Mouse (Mus musculus) intestine, embryonic 15.5 days (tissue): ENCODE measurements around the gene Fam114a1. TPM values are rescaled to one million over a fixed set of nuclear protein-coding genes. Genes with fewer than 3 reads are reported as not detected.
A peak's percentile ranks its signal among the peaks of the same experiment; 100 is the strongest.

Experiments
- microRNA counts: library from miRNA; unstranded; fragments of <30 nt; microRNA quantifications from one replicate; lab custom pipeline; 2016
- polyA plus RNA-seq: library from polyadenylated mRNA; unstranded; fragments of >200 nt; fragmentation: Nextera tagmentation; extraction: Ambion mirVana; gene quantifications from 2 replicates; pipeline ENCODE4 v1.2.1, GENCODE M21; 2015

The Fam114a1 gene
- polyA plus RNA-seq, 1 experiment from 2014 or later: 40.2 TPM

MicroRNAs within 50 kb of the gene (microRNA counts, 519-probe panel; counts per million panel counts)
- microRNA mmu-miR-574-3p (lab: Ali Mortazavi, UCI) (2,706 counts per million, percentile 70 among the panel's probes with 10 or more counts), microRNA mmu-miR-574-5p (lab: Ali Mortazavi, UCI) (2,116 counts per million, percentile 50 among the panel's probes with 10 or more counts)

Other genes starting within 250 kb of the Fam114a1 start
- 87.6 and 91.8 TPM in 2 replicates for gene Klf3, start 166.7 kb upstream of the Fam114a1 start, polyA plus RNA-seq
- gene Tlr1, start 36.5 kb upstream of the Fam114a1 start, polyA plus RNA-seq: 1.0 and 1.3 TPM in 2 replicates
- 0.42 and 0.59 TPM in 2 replicates for gene Tlr6, start 10.0 kb upstream of the Fam114a1 start, polyA plus RNA-seq
- gene Tmem156, start 122.1 kb downstream of the Fam114a1 start, polyA plus RNA-seq: 1.2 and 1.6 TPM in 2 replicates
- 11.1 and 13.2 TPM in 2 replicates for gene Klhl5, start 137.5 kb downstream of the Fam114a1 start, polyA plus RNA-seq
- 4.8 and 4.9 TPM in 2 replicates for gene Wdr19, start 229.6 kb downstream of the Fam114a1 start, polyA plus RNA-seq